Mouse (Mus musculus) embryonic fibroblast, embryonic 13.5 days (primary cell): Measurements from ENCODE around the gene Cd302. TPM values are rescaled to one million over a fixed set of nuclear protein-coding genes. Genes with fewer than 3 reads are reported as not detected.

Source experiments
- H3K27ac ChIP-seq: 2 replicates; pipeline ENCODE4 v1.5.1; 2012; ENCODE audit warnings: low read length, control low read depth, inconsistent platforms; ENCODE audit not compliant: insufficient read depth
- H3K4me1 ChIP-seq: 2 replicates; pipeline ENCODE4 v1.6.1; 2011; ENCODE audit warnings: low read length; ENCODE audit not compliant: control insufficient read depth, insufficient read depth
- H3K4me3 ChIP-seq: 2 replicates; pipeline ENCODE4 v1.5.1; 2011; ENCODE audit warnings: mild to moderate bottlenecking, control low read depth, low read length; ENCODE audit not compliant: insufficient read depth
- CTCF ChIP-seq: IDR thresholded peaks from 2 replicates; pipeline ENCODE4 v1.5.1; 2011; ENCODE audit warnings: mild to moderate bottlenecking, control low read depth, low read length, moderate library complexity, borderline replicate concordance; ENCODE audit not compliant: insufficient read depth
- POLR2A ChIP-seq: IDR thresholded peaks from 2 replicates; pipeline ENCODE4 v1.6.1; 2011; ENCODE audit warnings: low read depth, mild to moderate bottlenecking, control low read depth, low read length, moderate library complexity
- polyA plus RNA-seq: library from polyadenylated mRNA; stranded (reverse); fragments of >200 nt; gene quantifications from 2 replicates; pipeline ENCODE4 v1.2.4, GENCODE M21; 2011; ENCODE audit warnings: low read depth; ENCODE audit not compliant: missing spikeins, insufficient read length

The Cd302 gene
- polyA plus RNA-seq, 1 experiment = 40.8 TPM

DNA sequence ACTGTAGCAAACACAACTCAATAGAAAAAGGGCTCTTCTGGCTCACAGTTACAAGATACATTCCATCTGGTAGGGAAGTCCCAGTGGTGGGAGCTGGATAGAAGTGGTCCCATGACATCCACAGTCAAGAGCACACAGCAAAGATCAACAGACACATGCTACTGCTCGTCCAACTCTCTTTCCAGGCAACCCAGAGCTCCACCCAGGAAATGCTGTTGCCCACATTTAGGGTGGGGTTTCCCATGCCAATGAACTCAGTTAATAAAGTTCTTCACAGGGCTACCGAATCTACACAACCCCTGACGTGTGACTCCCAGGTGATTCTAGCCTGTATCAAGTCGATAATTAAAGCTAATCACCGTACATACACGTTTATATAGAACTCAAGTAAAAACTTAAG lies 80.1 kb downstream of the Cd302 start:
- Histone ChIP-seq H3K27ac (no peak overlapping the region), H3K4me3 (no peak overlapping the region), H3K4me1 (no peaks in the 10 kb centered on the region)
- TF ChIP-seq CTCF (no peak), POLR2A (no peak)

DNA sequence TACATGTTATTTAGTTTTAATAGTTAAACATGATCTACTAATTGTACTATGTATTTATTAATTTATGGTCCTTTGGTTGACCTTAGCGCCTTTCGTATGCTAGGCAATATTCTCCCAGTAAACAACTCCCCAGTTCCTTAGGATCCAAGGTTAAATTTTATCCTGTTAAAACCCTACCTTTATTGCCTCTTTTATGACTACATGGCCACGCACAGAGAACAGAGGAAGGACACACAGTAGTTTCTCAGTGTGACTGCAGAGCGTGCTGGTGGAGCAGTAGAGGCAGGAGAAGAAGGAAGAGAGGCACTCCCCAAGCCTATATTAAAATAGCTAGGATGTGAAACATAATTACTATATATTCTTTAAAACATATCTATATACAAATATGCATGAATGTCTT lies 80.6 kb downstream of the Cd302 start:
- Histone ChIP-seq H3K4me1 (no peaks in the 10 kb centered on the region), H3K27ac (no peak overlapping the region), H3K4me3 (no peak overlapping the region)
- TF ChIP-seq POLR2A = no peak
- no peak for TF ChIP-seq CTCF

DNA sequence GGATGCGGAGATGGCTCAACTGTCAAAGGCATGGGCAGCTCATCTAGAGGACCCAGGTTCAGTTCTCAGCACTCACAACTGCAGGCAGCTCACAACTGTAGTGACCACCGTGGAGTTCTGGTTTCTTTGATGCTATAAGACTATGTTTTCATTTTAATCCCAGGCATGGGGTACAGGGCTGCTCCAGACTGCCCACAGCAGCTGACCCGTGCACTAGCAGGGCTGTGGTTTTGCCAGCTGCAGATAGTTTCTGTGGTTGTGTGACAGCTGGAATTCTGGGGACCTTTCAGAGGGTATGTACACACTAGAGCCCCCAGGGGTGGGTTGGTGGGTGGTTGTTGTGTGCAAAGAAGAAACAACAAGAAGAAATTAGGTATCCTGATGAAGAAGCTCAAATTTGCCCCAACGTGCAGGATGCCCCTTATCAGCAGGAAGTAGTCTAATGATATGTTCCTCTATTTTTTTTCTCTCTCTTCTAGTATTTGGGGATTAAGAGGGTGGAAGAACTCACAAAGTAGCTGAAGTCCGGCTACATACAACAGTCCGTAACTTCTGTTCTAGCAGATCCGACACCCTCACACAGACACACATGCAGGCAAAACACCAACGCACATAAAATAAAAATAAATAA lies 81.3 kb downstream of the Cd302 start:
- Histone ChIP-seq H3K4me1 (no peaks in the 10 kb centered on the region), H3K4me3 (no peak overlapping the region), H3K27ac (no peak overlapping the region)
- no peak for TF ChIP-seq POLR2A
- TF ChIP-seq CTCF = no peak

Other genes starting within 250 kb of the Cd302 start
- 31.9 and 33.2 TPM in 2 replicates for gene Baz2b, start 74.6 kb downstream of the Cd302 start, polyA plus RNA-seq
- gene March7, start 74.6 kb downstream of the Cd302 start, polyA plus RNA-seq = 94.4 and 124 TPM in 2 replicates
- 13.7 and 20.2 TPM in 2 replicates for gene Ly75, start 98.8 kb upstream of the Cd302 start, polyA plus RNA-seq